Mouse (Mus musculus) forelimb bud, embryonic 11.5 days (tissue): ENCODE measurements around the gene Ddx28.

Experiments used
- DNase-seq: peaks from one replicate; pipeline ENCODE4 v3.0.0-alpha.2; 2012; ENCODE audit warnings: low read depth, low spot score

Ddx28 gene

GRCm38 (mm10) chr8:106011643-106011986 is at the start of gene Ddx28:
TSS of gene Ddx28 (minus strand) at chr8:106011882.
- peak; percentile 10 for DNase-seq

- no peak for DNase-seq
Measured at GRCm38 (mm10) chr8:106060521-106060920, 48.8 kb upstream of the Ddx28 start.

- peak; percentile 44 for DNase-seq
Measured at GRCm38 (mm10) chr8:106059613-106060371, 48.1 kb upstream of the Ddx28 start.

- DNase-seq: peak; percentile 96
Measured at GRCm38 (mm10) chr8:106058731-106059612, 47.3 kb upstream of the Ddx28 start, which contains the start of gene Nfatc3. TSS of gene Nfatc3 (plus strand) at chr8:106058840.

GRCm38 (mm10) chr8:106056455-106056982 is 44.8 kb upstream of the Ddx28 start:
- no peak for DNase-seq

- no peak for DNase-seq
Measured at GRCm38 (mm10) chr8:106055038-106055437, 43.4 kb upstream of the Ddx28 start.

- DNase-seq: no peak
Measured at GRCm38 (mm10) chr8:106054190-106054811, 42.6 kb upstream of the Ddx28 start.

GRCm38 (mm10) chr8:106052510-106053089 is 40.9 kb upstream of the Ddx28 start:
- no peak for DNase-seq

GRCm38 (mm10) chr8:106051068-106051467 is 39.4 kb upstream of the Ddx28 start:
- no peak for DNase-seq

GRCm38 (mm10) chr8:106049840-106050239 is 38.2 kb upstream of the Ddx28 start:
- DNase-seq: no peak

- no peak for DNase-seq
Measured at GRCm38 (mm10) chr8:106047854-106048630, 36.4 kb upstream of the Ddx28 start.

- DNase-seq: no peak
Measured at GRCm38 (mm10) chr8:106046872-106047559, 35.3 kb upstream of the Ddx28 start.

- no peak for DNase-seq
Measured at GRCm38 (mm10) chr8:106044151-106044550, 32.5 kb upstream of the Ddx28 start.

- no peak for DNase-seq
Measured at GRCm38 (mm10) chr8:106043055-106043454, 31.4 kb upstream of the Ddx28 start.

- DNase-seq: no peak
Measured at GRCm38 (mm10) chr8:106040218-106040617, 28.5 kb upstream of the Ddx28 start.

GRCm38 (mm10) chr8:106039605-106040004 is 27.9 kb upstream of the Ddx28 start:
- no peak for DNase-seq

- DNase-seq: no peak
Measured at GRCm38 (mm10) chr8:106038721-106039120, 27.0 kb upstream of the Ddx28 start.

GRCm38 (mm10) chr8:106022483-106022882 is 10.8 kb upstream of the Ddx28 start:
- DNase-seq: peak; percentile 79

GRCm38 (mm10) chr8:106018039-106018438 is 6.4 kb upstream of the Ddx28 start:
- no peak for DNase-seq

- DNase-seq: no peak
Measured at GRCm38 (mm10) chr8:106017130-106017529, 5.4 kb upstream of the Ddx28 start.
